Mouse (Mus musculus) E14TG2a.4 (cell line): ENCODE data around the gene Mical3.

Source experiments
- CTCF ChIP-seq: conservative IDR thresholded peaks from 2 replicates; pipeline ENCODE4 v1.5.1; 2014; ENCODE audit warnings: low read length
- NANOG ChIP-seq: IDR thresholded peaks from 2 replicates; pipeline ENCODE4 v1.6.1; 2014; ENCODE audit warnings: borderline replicate concordance, low read length, mixed read lengths
- POU5F1 ChIP-seq: IDR thresholded peaks from 2 replicates; pipeline ENCODE4 v1.6.1; 2014; ENCODE audit warnings: low read length, borderline replicate concordance

DNA sequence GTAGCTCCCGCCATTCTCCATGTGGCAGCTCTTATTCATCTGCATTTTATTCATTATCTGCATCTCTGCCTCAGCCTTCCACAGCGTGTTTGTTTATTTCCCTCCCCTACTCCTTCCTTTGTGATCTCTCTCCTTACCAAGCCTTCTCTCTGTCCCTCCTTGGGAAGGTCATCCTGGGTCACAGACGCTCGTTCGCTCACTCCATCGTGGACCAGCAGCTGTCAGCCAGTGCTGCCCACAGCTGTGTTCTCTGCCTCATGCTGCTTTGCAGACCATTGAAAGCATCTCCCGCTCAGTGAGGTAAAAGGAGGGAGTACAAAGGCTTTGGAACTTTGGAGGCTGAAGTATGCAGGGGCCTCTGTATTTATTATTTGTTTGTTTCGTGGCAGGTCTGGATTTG is 15.1 kb upstream of the Mical3 start:
- no peak for TF ChIP-seq CTCF
- no peak for TF ChIP-seq NANOG
- no peak for TF ChIP-seq POU5F1
